Mouse (Mus musculus): ENCODE results near the gene Cyp2j12. TPM values are rescaled to one million over a fixed set of nuclear protein-coding genes. Genes with fewer than 3 reads are reported as not detected.

Gene Cyp2j12
- polyA plus RNA-seq (2015; fragmentation: Nextera tagmentation; extraction: Ambion mirVana) = not detected in 2 replicates

GRCm38 (mm10) chr4:96140732-96141467, at the start of gene Cyp2j12:
TSS of gene Cyp2j12 (minus strand) at chr4:96141152.

DNA sequence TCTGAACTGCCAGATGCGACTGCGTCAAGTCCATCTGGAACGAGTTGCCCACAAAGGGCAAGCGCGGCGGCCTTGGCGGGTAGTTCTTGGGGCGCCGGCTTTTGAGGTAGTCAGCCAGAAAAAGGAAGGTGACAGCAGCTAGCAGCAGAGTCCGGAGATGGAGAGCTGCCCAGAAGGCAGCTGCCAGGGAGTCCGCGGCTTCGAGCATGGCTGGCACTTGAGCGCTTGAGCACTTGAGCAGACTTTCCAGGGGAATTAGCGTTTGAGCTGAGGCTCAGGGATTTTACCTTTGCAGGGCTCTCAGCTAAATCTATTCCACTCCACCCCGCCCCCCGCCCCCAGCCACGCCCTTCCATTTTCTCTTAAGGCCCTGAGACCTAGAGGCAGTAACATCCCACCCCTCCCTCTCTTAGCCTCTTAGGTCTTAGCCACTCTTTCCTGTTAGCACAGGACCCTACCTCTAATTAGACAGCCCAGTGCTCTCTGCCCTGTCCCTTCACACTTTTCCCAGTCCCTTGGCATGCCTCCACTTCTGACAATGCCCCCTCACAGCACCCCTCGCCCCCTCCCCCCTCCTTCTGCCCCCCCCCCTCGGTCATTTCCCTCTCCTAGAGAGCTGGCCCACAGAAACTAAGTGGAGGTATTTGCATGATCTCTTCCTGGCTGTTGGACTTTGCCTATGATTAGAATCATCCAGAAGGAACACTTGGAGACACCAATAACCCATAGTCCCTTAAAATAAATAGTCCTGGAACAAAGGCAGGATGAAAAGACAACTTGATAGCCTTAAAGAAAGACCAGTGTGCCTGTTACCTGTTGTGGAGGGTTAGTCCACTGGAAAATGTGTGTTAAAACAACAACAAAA, 63.5 kb downstream of the Cyp2j12 start, which contains the start of gene Cyp2j13:
Cyp2j13 (minus strand) TSS at position 286 of the 865 bp plus-strand sequence.

Other genes with a start within 250 kb of the Cyp2j12 start
- 52.8 and 57.5 TPM in 2 replicates for gene Hook1, start 173.9 kb downstream of the Cyp2j12 start, polyA plus RNA-seq (2015; fragmentation: Nextera tagmentation; extraction: Ambion mirVana)
- 0.15 and 0.17 TPM in 2 replicates for gene Cyp2j13, start 63.6 kb downstream of the Cyp2j12 start, polyA plus RNA-seq (2015; fragmentation: Nextera tagmentation; extraction: Ambion mirVana)
- gene Cyp2j7, start 95.5 kb upstream of the Cyp2j12 start, polyA plus RNA-seq (2015; fragmentation: Nextera tagmentation; extraction: Ambion mirVana) = not detected in 2 replicates
- not detected in 2 replicates for gene Cyp2j11, start 207.5 kb upstream of the Cyp2j12 start, polyA plus RNA-seq (2015; fragmentation: Nextera tagmentation; extraction: Ambion mirVana)

Data from neural tube, postnatal 0 days (tissue).